Mouse (Mus musculus) CH12F3 (cell line): ENCODE measurements around the gene Rpl10.

ENCODE experiments used
- in situ Hi-C: fragments of 300-500 bp; cut with MboI; formaldehyde crosslinking; loops from 2 replicates; pipeline ENCODE4 v1.14.3; 2020; ENCODE audit warnings: low sequenced_read_pairs

The Rpl10 gene

GRCm38 (mm10) chrX:74277916-74278315 lies 7.3 kb downstream of the Rpl10 start:
- in situ Hi-C loops, result no loop called here

GRCm38 (mm10) chrX:74281041-74281731 lies 10.6 kb downstream of the Rpl10 start:
- in situ Hi-C loops, result no loop called here

- in situ Hi-C loops, result no loop called here
Measured at GRCm38 (mm10) chrX:74281732-74282394, 11.3 kb downstream of the Rpl10 start, which contains the start of the genes Taz and Dnase1l1. Gene Taz, plus strand, starts transcription at chrX:74281912. Gene Dnase1l1, minus strand, starts transcription at chrX:74282337.

GRCm38 (mm10) chrX:74282395-74283091 lies 11.9 kb downstream of the Rpl10 start:
- in situ Hi-C loops, result no loop called here

- in situ Hi-C loops, result no loop called here
Measured at GRCm38 (mm10) chrX:74283092-74283437, 12.5 kb downstream of the Rpl10 start.

GRCm38 (mm10) chrX:74293431-74293830 lies 22.8 kb downstream of the Rpl10 start:
- in situ Hi-C loops, result no loop called here

GRCm38 (mm10) chrX:74296538-74297448 lies 26.2 kb downstream of the Rpl10 start, which contains the start of gene Atp6ap1:
Gene Atp6ap1, plus strand, starts transcription at chrX:74297097.
- in situ Hi-C loops, result no loop called here

GRCm38 (mm10) chrX:74298348-74298747 lies 27.7 kb downstream of the Rpl10 start:
- in situ Hi-C loops, result no loop called here

GRCm38 (mm10) chrX:74299721-74300120 lies 29.1 kb downstream of the Rpl10 start:
- in situ Hi-C loops, result no loop called here

- in situ Hi-C loops, result no loop called here
Measured at GRCm38 (mm10) chrX:74304867-74305700, 34.5 kb downstream of the Rpl10 start, which contains the start of gene Gdi1. Gene Gdi1, plus strand, starts transcription at chrX:74304998.

- in situ Hi-C loops, result no loop called here
Measured at GRCm38 (mm10) chrX:74312540-74313464, 42.2 kb downstream of the Rpl10 start, which contains the start of gene Fam50a. Gene Fam50a, plus strand, starts transcription at chrX:74313033.
